Mouse (Mus musculus): ENCODE measurements around the gene Ctnnbip1. TPM values are rescaled to one million over a fixed set of nuclear protein-coding genes. Genes with fewer than 3 reads are reported as not detected.

Gene Ctnnbip1
- total and polyA plus RNA-seq, 2 experiments from 2014 or later, result 105 to 134 TPM

GRCm38 (mm10) chr4:149549221-149549925 lies 31.3 kb downstream of the Ctnnbip1 start:
- no peak overlapping the region for H3K27ac ChIP-seq (ENCODE audit: low read depth, low read length)

GRCm38 (mm10) chr4:149550866-149551265 lies 32.8 kb downstream of the Ctnnbip1 start:
- ATAC-seq (no peak), DNase-seq (no peak)
- no peak overlapping the region for H3K4me2 ChIP-seq (ENCODE audit: low read depth)
- H3K9ac ChIP-seq, result no peak overlapping the region
- WGBS, result 75% methylated on average over 5 of the region's 5 CpGs
- no peaks in the 10 kb centered on the region for H3K27me3 ChIP-seq (ENCODE audit: insufficient read depth, low read length)
- H3K9me3 ChIP-seq (ENCODE audit: low read length), result no peaks in the 10 kb centered on the region
- H3K27ac ChIP-seq (ENCODE audit: low read depth, low read length), result no peak overlapping the region
- H3K4me1 ChIP-seq (ENCODE audit: insufficient read depth), result no peaks in the 10 kb centered on the region
- no peak for TF ChIP-seq CTCF (IDR thresholded peaks at IDR 0.05; ENCODE audit: low read depth)
- H3K4me3 ChIP-seq (ENCODE audit: low read depth, low read length), result no peak overlapping the region
- H3K36me3 ChIP-seq (ENCODE audit: insufficient read depth), result peaks cover 20% of the 10 kb centered on the region

More at GRCm38 (mm10) chr4:149549221-149549925, 31.3 kb downstream of the Ctnnbip1 start:
- Histone ChIP-seq H3K36me3 (ENCODE audit: insufficient read depth) (peaks cover 25% of the 10 kb centered on the region), H3K9me3 (ENCODE audit: low read length) (no peaks in the 10 kb centered on the region), H3K4me1 (ENCODE audit: insufficient read depth) (no peaks in the 10 kb centered on the region), H3K4me2 (ENCODE audit: low read depth) (no peak overlapping the region), H3K4me3 (ENCODE audit: low read depth, low read length) (no peak overlapping the region), H3K27me3 (ENCODE audit: insufficient read depth, low read length) (no peaks in the 10 kb centered on the region), H3K9ac (no peak overlapping the region)
- peak; percentile 91 for DNase-seq
- TF ChIP-seq CTCF (IDR thresholded peaks at IDR 0.05; ENCODE audit: low read depth), result peak; percentile 98
- peak; percentile 94 for ATAC-seq
- WGBS, result 66% methylated on average over 9 of the region's 9 CpGs

- no peak for DNase-seq
- Histone ChIP-seq H3K4me3 (ENCODE audit: low read depth, low read length) (no peak overlapping the region), H3K27me3 (ENCODE audit: insufficient read depth, low read length) (no peaks in the 10 kb centered on the region), H3K9ac (no peak overlapping the region), H3K27ac (ENCODE audit: low read depth, low read length) (no peak overlapping the region), H3K4me1 (ENCODE audit: insufficient read depth) (no peaks in the 10 kb centered on the region), H3K36me3 (ENCODE audit: insufficient read depth) (peaks cover 12% of the 10 kb centered on the region), H3K9me3 (ENCODE audit: low read length) (no peaks in the 10 kb centered on the region), H3K4me2 (ENCODE audit: low read depth) (no peak overlapping the region)
- no peak for TF ChIP-seq CTCF (IDR thresholded peaks at IDR 0.05; ENCODE audit: low read depth)
- 84% methylated on average over 5 of the region's 5 CpGs for WGBS
- no peak for ATAC-seq
Observed at GRCm38 (mm10) chr4:149551696-149552095, 33.7 kb downstream of the Ctnnbip1 start.

GRCm38 (mm10) chr4:149553834-149554233 lies 35.8 kb downstream of the Ctnnbip1 start:
- Histone ChIP-seq H3K9me3 (ENCODE audit: low read length) (no peaks in the 10 kb centered on the region), H3K4me2 (ENCODE audit: low read depth) (no peak overlapping the region), H3K27ac (ENCODE audit: low read depth, low read length) (no peak overlapping the region), H3K27me3 (ENCODE audit: insufficient read depth, low read length) (no peaks in the 10 kb centered on the region), H3K9ac (no peak overlapping the region), H3K36me3 (ENCODE audit: insufficient read depth) (peaks cover 15% of the 10 kb centered on the region), H3K4me3 (ENCODE audit: low read depth, low read length) (no peak overlapping the region), H3K4me1 (ENCODE audit: insufficient read depth) (no peaks in the 10 kb centered on the region)
- ATAC-seq (no peak), DNase-seq (no peak)
- 84% methylated on average over 7 of the region's 7 CpGs for WGBS
- TF ChIP-seq CTCF (IDR thresholded peaks at IDR 0.05; ENCODE audit: low read depth), result no peak

GRCm38 (mm10) chr4:149556111-149556510 lies 38.1 kb downstream of the Ctnnbip1 start:
- 68% methylated on average over 4 of the region's 4 CpGs for WGBS
- DNase-seq, result no peak
- Histone ChIP-seq H3K9ac (no peak overlapping the region), H3K4me1 (ENCODE audit: insufficient read depth) (no peaks in the 10 kb centered on the region), H3K4me3 (ENCODE audit: low read depth, low read length) (no peak overlapping the region), H3K9me3 (ENCODE audit: low read length) (no peaks in the 10 kb centered on the region), H3K27me3 (ENCODE audit: insufficient read depth, low read length) (no peaks in the 10 kb centered on the region), H3K4me2 (ENCODE audit: low read depth) (no peak overlapping the region), H3K36me3 (ENCODE audit: insufficient read depth) (peaks cover 21% of the 10 kb centered on the region), H3K27ac (ENCODE audit: low read depth, low read length) (no peak overlapping the region)
- no peak for TF ChIP-seq CTCF (IDR thresholded peaks at IDR 0.05; ENCODE audit: low read depth)
- no peak for ATAC-seq

GRCm38 (mm10) chr4:149557905-149558304 lies 39.9 kb downstream of the Ctnnbip1 start:
- Histone ChIP-seq H3K4me2 (ENCODE audit: low read depth) (no peak overlapping the region), H3K27ac (ENCODE audit: low read depth, low read length) (no peak overlapping the region), H3K9me3 (ENCODE audit: low read length) (no peaks in the 10 kb centered on the region), H3K9ac (no peak overlapping the region), H3K36me3 (ENCODE audit: insufficient read depth) (peaks cover 21% of the 10 kb centered on the region), H3K27me3 (ENCODE audit: insufficient read depth, low read length) (no peaks in the 10 kb centered on the region), H3K4me1 (ENCODE audit: insufficient read depth) (peaks cover 13% of the 10 kb centered on the region), H3K4me3 (ENCODE audit: low read depth, low read length) (no peak overlapping the region)
- no peak for DNase-seq
- no peak for ATAC-seq
- TF ChIP-seq CTCF (IDR thresholded peaks at IDR 0.05; ENCODE audit: low read depth), result no peak
- 89% methylated on average over 5 of the region's 5 CpGs for WGBS

- Histone ChIP-seq H3K27ac (ENCODE audit: low read depth, low read length) (no peak overlapping the region), H3K4me2 (ENCODE audit: low read depth) (no peak overlapping the region), H3K4me3 (ENCODE audit: low read depth, low read length) (no peak overlapping the region), H3K36me3 (ENCODE audit: insufficient read depth) (peaks cover 21% of the 10 kb centered on the region), H3K9me3 (ENCODE audit: low read length) (no peaks in the 10 kb centered on the region), H3K27me3 (ENCODE audit: insufficient read depth, low read length) (no peaks in the 10 kb centered on the region), H3K9ac (no peak overlapping the region), H3K4me1 (ENCODE audit: insufficient read depth) (peaks cover 13% of the 10 kb centered on the region)
- no peak for DNase-seq
- no peak for ATAC-seq
- WGBS, result 66% methylated on average over 3 of the region's 3 CpGs
- TF ChIP-seq CTCF (IDR thresholded peaks at IDR 0.05; ENCODE audit: low read depth), result no peak
Observed at GRCm38 (mm10) chr4:149558389-149558788, 40.4 kb downstream of the Ctnnbip1 start.
